Mouse (Mus musculus): ENCODE measurements at regions not wholly inside any gene's neighbourhood (a gene's known extent, or its start where the extent isn't known, plus 50 kb on each side); places are given as distances from the start of the nearest gene placed in this dataset.

GRCm38 (mm10) chr8:24333705-24334104 is 391.9 kb downstream of the Adam3 start:
- H3K9me3 ChIP-seq (ENCODE audit: low read length): no peaks in the 10 kb centered on the region
- ATAC-seq (no peak), DNase-seq (no peak)
- no peak overlapping the region for H3K4me2 ChIP-seq (ENCODE audit: low read depth, low read length)
- WGBS (ENCODE audit: insufficient replicate concordance): 75% methylated on average over 4 of the region's 4 CpGs
- no peaks in the 10 kb centered on the region for H3K4me1 ChIP-seq (ENCODE audit: insufficient read depth)
- no peak overlapping the region for H3K27ac ChIP-seq (ENCODE audit: low read depth)
- no peak overlapping the region for H3K9ac ChIP-seq (replicated peaks)
- no peaks in the 10 kb centered on the region for H3K36me3 ChIP-seq (replicated peaks; ENCODE audit: insufficient read depth, low read length)
- TF ChIP-seq EP300 (IDR thresholded peaks at IDR 0.05; ENCODE audit: low read depth): no peak
- TF ChIP-seq CTCF (IDR thresholded peaks at IDR 0.05; ENCODE audit: low read depth): no peak
- H3K27me3 ChIP-seq (ENCODE audit: insufficient read depth, low read length): no peaks in the 10 kb centered on the region
- H3K4me3 ChIP-seq (ENCODE audit: low read depth, low read length): no peak overlapping the region

- Histone ChIP-seq H3K9ac (replicated peaks) (no peak overlapping the region), H3K4me2 (ENCODE audit: low read depth, low read length) (no peak overlapping the region), H3K27ac (ENCODE audit: low read depth) (no peak overlapping the region), H3K9me3 (ENCODE audit: low read length) (no peaks in the 10 kb centered on the region), H3K4me1 (ENCODE audit: insufficient read depth) (no peaks in the 10 kb centered on the region), H3K36me3 (replicated peaks; ENCODE audit: insufficient read depth, low read length) (no peaks in the 10 kb centered on the region), H3K27me3 (ENCODE audit: insufficient read depth, low read length) (no peaks in the 10 kb centered on the region), H3K4me3 (ENCODE audit: low read depth, low read length) (no peak overlapping the region)
- no peak for ATAC-seq
- 47% methylated on average over 4 of the region's 4 CpGs for WGBS (ENCODE audit: insufficient replicate concordance)
- TF ChIP-seq CTCF (IDR thresholded peaks at IDR 0.05; ENCODE audit: low read depth): no peak
- TF ChIP-seq EP300 (IDR thresholded peaks at IDR 0.05; ENCODE audit: low read depth): peak; percentile 34; the same call in 1 of the 2 replicates
- DNase-seq: no peak
Measured at GRCm38 (mm10) chr8:24310893-24311292, 414.8 kb downstream of the Adam3 start.

DNA sequence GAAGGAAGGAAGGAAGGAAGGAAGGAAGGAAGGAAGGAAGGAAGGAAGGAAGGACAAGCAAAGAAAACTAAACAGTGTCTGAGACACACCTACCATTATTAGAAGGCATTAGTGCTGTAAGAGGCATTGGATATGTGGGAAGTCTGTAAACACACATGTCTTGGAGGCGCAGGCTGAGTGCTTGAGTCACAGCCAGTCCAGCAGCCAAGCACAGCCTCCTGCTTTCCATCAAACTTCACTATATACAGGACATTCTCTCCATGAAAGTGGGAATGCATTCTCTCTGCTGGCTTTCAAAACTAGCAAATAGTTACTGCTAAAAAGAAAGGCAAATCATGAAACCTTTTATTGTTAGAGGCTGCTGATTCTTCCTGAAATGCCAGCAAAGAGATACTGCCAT is 431.1 kb downstream of the Adam3 start:
- Histone ChIP-seq H3K4me1 (ENCODE audit: insufficient read depth) (no peaks in the 10 kb centered on the region), H3K27ac (ENCODE audit: low read depth) (no peak overlapping the region), H3K36me3 (replicated peaks; ENCODE audit: insufficient read depth, low read length) (no peaks in the 10 kb centered on the region), H3K27me3 (ENCODE audit: insufficient read depth, low read length) (no peaks in the 10 kb centered on the region), H3K9me3 (ENCODE audit: low read length) (no peaks in the 10 kb centered on the region), H3K4me3 (ENCODE audit: low read depth, low read length) (no peak overlapping the region), H3K9ac (replicated peaks) (no peak overlapping the region), H3K4me2 (ENCODE audit: low read depth, low read length) (no peak overlapping the region)
- no peak for TF ChIP-seq CTCF (IDR thresholded peaks at IDR 0.05; ENCODE audit: low read depth)
- TF ChIP-seq EP300 (IDR thresholded peaks at IDR 0.05; ENCODE audit: low read depth): no peak
- DNase-seq (no peak), ATAC-seq (no peak)
- WGBS (ENCODE audit: insufficient replicate concordance): 56% methylated on average over 1 of the region's 1 CpGs

DNA sequence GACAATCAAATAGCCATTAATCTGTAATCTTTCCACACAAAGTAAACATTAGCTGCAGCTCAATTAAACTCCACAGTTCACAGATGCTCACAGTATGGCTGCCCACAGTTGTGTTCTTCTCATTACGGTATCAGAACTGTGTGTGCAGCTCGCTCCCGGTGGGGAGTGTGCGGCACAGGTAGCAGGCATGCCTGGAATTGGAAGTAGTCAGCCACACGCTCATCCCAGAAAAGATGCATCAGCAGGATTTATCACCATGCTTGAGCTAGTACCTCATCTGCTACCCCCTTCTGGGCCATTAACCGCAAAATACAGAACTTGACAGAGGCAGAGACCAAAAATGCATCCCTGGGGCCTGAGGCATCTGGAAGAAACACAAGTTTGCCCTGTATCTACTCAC is 437.8 kb downstream of the Adam3 start:
- WGBS (ENCODE audit: insufficient replicate concordance): 85% methylated on average over 6 of the region's 6 CpGs
- TF ChIP-seq EP300 (IDR thresholded peaks at IDR 0.05; ENCODE audit: low read depth) (no peak), CTCF (IDR thresholded peaks at IDR 0.05; ENCODE audit: low read depth) (no peak)
- Histone ChIP-seq H3K9me3 (ENCODE audit: low read length) (no peaks in the 10 kb centered on the region), H3K4me3 (ENCODE audit: low read depth, low read length) (no peak overlapping the region), H3K27ac (ENCODE audit: low read depth) (no peak overlapping the region), H3K4me2 (ENCODE audit: low read depth, low read length) (no peak overlapping the region), H3K9ac (replicated peaks) (no peak overlapping the region), H3K4me1 (ENCODE audit: insufficient read depth) (no peaks in the 10 kb centered on the region), H3K36me3 (replicated peaks; ENCODE audit: insufficient read depth, low read length) (no peaks in the 10 kb centered on the region), H3K27me3 (ENCODE audit: insufficient read depth, low read length) (no peaks in the 10 kb centered on the region)
- ATAC-seq: no peak
- no peak for DNase-seq

DNA sequence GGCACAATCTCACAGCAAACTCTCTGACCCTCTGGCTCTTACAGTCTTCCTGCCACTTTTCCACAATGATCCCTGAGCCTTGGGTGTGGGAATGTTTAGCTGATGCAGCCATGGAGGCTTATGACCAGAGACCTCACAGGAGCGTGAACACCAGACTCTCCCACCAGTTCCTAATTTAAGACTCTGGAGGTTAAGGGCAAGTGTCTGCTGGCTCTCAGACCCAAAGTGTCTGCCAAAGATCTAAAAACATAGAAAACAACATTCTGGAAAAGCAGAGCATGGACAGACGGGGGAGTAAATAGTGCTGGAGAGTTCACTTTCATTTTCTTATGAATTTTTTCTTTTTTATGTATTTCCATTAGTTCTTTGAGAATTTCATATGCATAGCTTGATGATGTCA is 440.7 kb downstream of the Adam3 start:
- no peak overlapping the region for H3K9ac ChIP-seq (replicated peaks)
- TF ChIP-seq CTCF (IDR thresholded peaks at IDR 0.05; ENCODE audit: low read depth) (no peak), EP300 (IDR thresholded peaks at IDR 0.05; ENCODE audit: low read depth) (no peak)
- ATAC-seq (no peak), DNase-seq (no peak)
- no peaks in the 10 kb centered on the region for H3K9me3 ChIP-seq (ENCODE audit: low read length)
- no peaks in the 10 kb centered on the region for H3K4me1 ChIP-seq (ENCODE audit: insufficient read depth)
- WGBS (ENCODE audit: insufficient replicate concordance): 69% methylated on average over 2 of the region's 2 CpGs
- H3K4me3 ChIP-seq (ENCODE audit: low read depth, low read length): no peak overlapping the region
- H3K4me2 ChIP-seq (ENCODE audit: low read depth, low read length): no peak overlapping the region
- no peaks in the 10 kb centered on the region for H3K36me3 ChIP-seq (replicated peaks; ENCODE audit: insufficient read depth, low read length)
- H3K27ac ChIP-seq (ENCODE audit: low read depth): no peak overlapping the region
- H3K27me3 ChIP-seq (ENCODE audit: insufficient read depth, low read length): no peaks in the 10 kb centered on the region

DNA sequence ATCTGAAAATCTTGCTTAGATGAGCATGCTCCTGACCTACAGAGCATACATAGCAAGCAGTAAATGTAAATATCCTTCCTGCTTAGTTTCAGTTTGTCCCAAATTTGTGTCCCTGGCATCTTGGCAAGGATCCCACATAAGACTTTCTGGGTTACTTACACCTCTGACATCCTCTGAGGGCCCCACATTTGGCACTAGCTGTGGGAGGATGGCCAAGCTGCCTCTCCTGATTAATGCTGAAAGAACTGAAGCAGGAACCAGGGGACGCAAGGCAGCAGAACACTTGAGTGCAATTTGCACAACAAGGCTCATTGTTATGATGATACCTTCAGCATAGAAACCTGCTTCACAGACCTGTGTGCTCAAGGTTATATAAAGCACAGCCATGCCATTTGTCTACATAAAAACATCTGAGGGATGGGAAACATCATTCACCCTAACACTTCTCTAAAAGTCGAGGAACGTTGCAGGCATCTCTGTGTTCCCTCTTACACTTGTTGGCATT is 441.7 kb downstream of the Adam3 start:
- Histone ChIP-seq H3K27me3 (ENCODE audit: insufficient read depth, low read length) (no peaks in the 10 kb centered on the region), H3K36me3 (replicated peaks; ENCODE audit: insufficient read depth, low read length) (no peaks in the 10 kb centered on the region), H3K9ac (replicated peaks) (no peak overlapping the region), H3K9me3 (ENCODE audit: low read length) (no peaks in the 10 kb centered on the region), H3K4me3 (ENCODE audit: low read depth, low read length) (no peak overlapping the region), H3K27ac (ENCODE audit: low read depth) (no peak overlapping the region), H3K4me1 (ENCODE audit: insufficient read depth) (no peaks in the 10 kb centered on the region), H3K4me2 (ENCODE audit: low read depth, low read length) (no peak overlapping the region)
- no peak for DNase-seq
- TF ChIP-seq CTCF (IDR thresholded peaks at IDR 0.05; ENCODE audit: low read depth) (no peak), EP300 (IDR thresholded peaks at IDR 0.05; ENCODE audit: low read depth) (no peak)
- no peak for ATAC-seq
- WGBS (ENCODE audit: insufficient replicate concordance): 71% methylated on average over 3 of the region's 3 CpGs

GRCm38 (mm10) chr8:24280296-24280695 is 445.4 kb downstream of the Adam3 start:
- no peaks in the 10 kb centered on the region for H3K4me1 ChIP-seq (ENCODE audit: insufficient read depth)
- ATAC-seq: no peak
- no peak overlapping the region for H3K4me2 ChIP-seq (ENCODE audit: low read depth, low read length)
- no peaks in the 10 kb centered on the region for H3K36me3 ChIP-seq (replicated peaks; ENCODE audit: insufficient read depth, low read length)
- no peak for DNase-seq
- no peak overlapping the region for H3K27ac ChIP-seq (ENCODE audit: low read depth)
- no peak overlapping the region for H3K4me3 ChIP-seq (ENCODE audit: low read depth, low read length)
- WGBS (ENCODE audit: insufficient replicate concordance): 72% methylated on average over 4 of the region's 4 CpGs
- TF ChIP-seq CTCF (IDR thresholded peaks at IDR 0.05; ENCODE audit: low read depth) (no peak), EP300 (IDR thresholded peaks at IDR 0.05; ENCODE audit: low read depth) (no peak)
- H3K9me3 ChIP-seq (ENCODE audit: low read length): no peaks in the 10 kb centered on the region
- H3K27me3 ChIP-seq (ENCODE audit: insufficient read depth, low read length): no peaks in the 10 kb centered on the region
- H3K9ac ChIP-seq (replicated peaks): no peak overlapping the region

Data from liver, postnatal 0 days (tissue).